Mouse (Mus musculus) MN1 (cell line): ENCODE results near the gene Rapgef4.

Experiments
- DNase-seq: peaks from one replicate; pipeline ENCODE4 v3.0.0-alpha.2; 2016; ENCODE audit warnings: low spot score

Gene Rapgef4

DNA sequence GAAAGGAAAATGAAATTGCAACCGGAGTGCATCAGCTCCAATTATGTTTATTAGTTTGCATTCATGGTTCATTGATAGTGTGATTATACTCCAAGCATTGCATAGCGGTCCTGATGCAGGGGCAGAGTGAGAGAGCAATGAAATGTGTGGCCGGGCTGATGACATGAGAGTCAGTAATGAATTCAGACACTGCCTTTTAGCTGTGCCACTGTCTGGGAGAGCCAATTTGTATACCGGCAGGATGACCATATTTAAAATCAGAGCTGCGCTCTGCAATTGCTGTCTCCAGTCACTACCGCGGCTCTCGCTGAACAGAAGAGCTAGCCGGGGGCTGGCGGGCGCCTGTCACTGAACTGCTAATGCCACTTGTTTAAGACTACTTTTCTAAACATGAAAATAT is 197.5 kb downstream of the Rapgef4 start:
- no peak for DNase-seq

GRCm38 (mm10) chr2:72179600-72180301 is 198.7 kb downstream of the Rapgef4 start:
- no peak for DNase-seq

- no peak for DNase-seq
These were observed 200.4 kb downstream of the Rapgef4 start for GRCm38 (mm10) chr2:72181443-72181842.

GRCm38 (mm10) chr2:72183751-72184150 is 202.7 kb downstream of the Rapgef4 start:
- DNase-seq = no peak

DNA sequence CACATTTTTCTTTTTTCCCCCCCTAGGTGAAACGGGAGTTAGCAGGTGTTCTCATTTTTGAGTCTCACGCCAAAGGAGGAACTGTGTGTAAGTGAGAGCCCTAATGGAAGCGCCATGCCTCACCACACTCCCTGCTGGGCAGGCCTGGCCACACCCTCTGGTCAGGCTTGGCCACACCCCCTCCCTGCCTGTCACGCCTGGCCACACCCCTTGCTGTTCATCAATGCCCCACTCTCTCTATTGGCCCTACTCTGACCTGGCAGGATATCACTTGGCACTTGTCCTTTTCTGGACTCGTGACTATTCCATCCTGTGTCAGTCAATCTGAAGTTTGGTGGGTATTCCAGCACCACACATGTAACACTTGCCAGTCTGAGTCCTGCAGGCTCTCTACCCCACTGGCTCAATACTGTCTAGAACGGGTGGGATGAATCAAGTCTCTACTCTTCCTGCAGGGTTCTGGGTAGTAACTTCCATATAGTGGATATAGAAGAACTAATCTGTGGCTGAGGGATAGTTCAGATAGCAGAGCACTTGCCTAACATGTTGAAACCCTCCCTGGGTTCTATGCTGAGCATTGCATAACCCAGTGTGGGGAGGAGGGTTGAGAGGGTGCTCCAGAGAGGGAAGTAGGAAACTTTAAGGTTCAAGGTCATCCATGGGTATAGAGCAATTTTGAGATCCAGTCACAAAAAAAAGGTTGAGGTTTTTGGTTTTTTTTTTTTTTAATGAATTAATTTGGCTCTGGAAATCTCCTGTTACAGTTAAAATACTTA is 215.3 kb downstream of the Rapgef4 start:
- DNase-seq = no peak

GRCm38 (mm10) chr2:72197026-72197425 is 216.0 kb downstream of the Rapgef4 start:
- no peak for DNase-seq

- DNase-seq = no peak
These were observed 218.4 kb downstream of the Rapgef4 start for GRCm38 (mm10) chr2:72199451-72199850.

DNA sequence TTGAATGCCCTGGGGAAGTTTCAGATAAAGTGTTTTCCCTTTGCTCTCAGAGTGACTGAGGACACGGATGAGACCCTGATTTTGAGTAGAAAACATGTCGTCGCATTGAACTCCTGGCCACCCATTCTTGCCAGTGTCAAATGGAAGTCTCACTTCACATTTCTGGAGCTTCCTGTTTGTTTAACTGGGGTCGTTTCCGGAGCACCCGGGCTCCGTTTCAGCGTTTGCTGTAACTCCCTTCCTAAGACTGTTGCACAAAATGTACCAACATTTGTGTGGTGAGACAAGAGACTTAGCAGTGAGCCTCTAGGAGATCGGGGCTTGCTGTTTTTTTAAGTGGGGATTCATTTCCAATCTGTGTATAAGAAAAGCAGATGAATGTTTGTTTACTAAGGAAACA is 220.5 kb downstream of the Rapgef4 start:
- DNase-seq = no peak

GRCm38 (mm10) chr2:72202252-72202651 is 221.2 kb downstream of the Rapgef4 start:
- no peak for DNase-seq

- no peak for DNase-seq
These were observed 222.6 kb downstream of the Rapgef4 start for GRCm38 (mm10) chr2:72203609-72204008.

DNA sequence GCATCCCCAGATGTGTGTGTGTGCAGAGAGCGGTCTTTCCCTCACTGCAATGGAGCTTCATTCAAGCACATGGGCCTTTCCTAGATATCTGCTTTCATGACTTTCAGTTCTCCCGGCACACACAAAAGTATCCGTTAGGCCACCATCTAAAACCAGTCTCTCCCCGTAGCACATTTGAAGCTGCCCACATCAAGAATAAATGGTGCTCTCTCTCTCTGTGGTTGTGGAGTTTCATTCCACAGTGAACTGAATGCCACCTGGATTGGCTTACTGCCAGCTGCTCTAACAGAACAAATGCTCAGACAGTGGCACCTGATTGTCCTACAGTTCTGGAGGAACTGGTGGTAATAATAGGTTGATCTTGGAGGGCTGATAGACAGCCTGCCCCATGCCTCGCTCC is 224.8 kb downstream of the Rapgef4 start:
- DNase-seq = no peak

DNA sequence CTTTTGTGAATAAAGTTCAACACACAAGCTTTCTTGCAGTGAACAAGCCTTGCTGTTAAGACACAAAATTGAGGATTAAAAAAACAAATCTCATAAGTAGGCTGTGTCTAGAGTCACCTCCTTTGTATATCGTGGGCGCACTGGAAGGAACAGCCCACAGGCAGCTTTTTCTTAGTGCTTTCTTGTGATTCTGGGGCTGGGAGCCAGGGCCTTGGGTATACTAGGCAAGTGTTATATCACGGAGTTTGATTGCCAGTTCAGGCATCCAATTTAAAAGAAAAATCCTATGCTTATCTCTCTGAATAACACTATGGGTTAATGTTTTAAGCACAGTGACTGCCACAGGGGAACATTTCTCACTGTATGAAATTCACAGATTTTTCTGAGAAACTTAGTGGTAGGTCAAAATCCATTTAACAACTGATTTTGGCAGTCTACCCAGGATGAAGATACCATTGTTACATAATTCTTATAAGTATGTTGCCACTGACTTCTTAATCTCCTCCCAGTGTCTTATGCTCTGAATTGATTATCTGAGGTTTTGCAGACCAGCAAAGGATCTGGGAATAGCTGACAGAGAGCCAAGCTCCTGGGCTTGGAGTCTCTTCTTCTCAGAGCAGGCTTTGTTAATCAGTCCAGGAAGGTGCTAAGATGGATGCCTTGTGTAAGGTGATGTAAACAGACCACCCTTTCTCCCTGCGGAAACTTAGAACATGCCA is 225.6 kb downstream of the Rapgef4 start:
- no peak for DNase-seq

DNA sequence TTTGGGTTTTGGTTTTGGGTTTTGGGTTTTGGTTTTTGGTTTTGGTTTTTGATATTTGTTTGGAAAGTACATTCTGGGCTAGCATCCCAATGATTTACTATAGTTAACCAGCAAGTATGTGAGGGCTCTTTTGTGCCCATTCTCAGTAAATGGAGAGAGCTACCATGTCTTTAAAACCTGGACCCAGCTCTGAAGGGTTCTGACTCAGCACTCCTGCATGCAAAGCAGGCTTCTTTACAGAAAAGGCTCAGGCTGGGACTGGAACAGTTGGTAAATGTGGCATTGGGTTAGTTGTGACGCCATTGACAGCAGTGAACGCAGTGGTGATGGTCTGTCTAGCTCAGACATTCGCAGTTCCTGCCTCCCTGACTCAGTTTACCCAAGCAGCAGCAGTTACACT is 236.3 kb downstream of the Rapgef4 start:
- DNase-seq = no peak

- DNase-seq = no peak
These were observed 238.9 kb downstream of the Rapgef4 start for GRCm38 (mm10) chr2:72219921-72220320.

DNA sequence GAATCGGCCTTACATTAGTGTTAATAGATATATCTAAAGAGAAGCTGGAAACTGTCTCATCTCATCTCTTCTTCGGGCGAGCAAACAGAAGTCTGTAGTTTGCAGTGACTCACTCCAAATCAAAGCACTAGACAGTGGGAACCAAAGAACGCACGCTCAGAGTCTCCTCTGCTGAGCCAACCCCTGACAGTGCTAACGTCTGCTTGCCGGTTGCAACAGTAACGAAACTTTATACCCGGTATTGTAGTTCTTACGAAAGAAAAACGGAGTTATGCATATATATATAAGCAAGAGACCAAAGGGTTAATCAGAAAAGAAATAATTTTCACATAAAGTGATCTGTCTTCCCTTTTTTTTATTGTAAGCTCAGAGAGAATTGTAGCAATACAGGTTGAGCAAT is 240.2 kb downstream of the Rapgef4 start:
- DNase-seq = no peak

DNA sequence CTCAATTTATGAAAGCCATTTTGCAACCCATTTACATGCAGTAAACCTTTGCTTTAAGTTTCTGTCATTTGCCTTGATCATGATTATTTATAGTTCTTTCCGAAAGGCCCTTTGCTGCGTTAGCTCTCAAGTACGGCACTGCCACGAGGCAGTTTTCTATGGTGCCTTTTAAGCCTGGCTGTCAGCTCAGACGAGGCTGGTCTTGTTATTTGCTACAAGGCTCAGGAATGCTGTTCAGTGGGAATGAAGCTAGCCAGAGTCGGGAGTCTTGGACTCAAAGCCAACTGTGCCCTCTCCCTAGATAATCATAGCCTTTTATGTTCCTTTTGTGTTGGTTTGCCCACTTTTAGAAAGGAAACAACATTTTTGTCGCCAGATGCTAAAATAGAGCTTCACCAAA is 240.7 kb downstream of the Rapgef4 start:
- DNase-seq = no peak

DNA sequence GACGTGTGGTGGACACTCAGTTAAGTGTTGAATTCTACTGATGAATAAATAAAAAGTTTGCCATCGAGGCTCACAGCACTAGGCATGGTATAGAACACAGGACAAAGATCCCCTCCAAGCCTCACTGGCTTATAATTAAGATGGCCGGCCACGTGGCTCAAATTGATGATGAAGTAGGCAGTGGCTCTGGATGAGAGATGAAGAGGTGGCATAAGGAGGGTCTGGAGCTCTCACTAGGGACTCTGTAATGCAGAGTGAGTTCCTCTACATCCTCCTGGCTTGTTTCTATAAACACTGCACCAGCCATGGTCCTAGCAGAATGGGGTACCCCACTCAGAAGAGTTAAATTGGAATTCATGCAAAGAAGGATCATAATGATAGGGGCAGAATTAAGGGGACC is 241.2 kb downstream of the Rapgef4 start:
- DNase-seq = no peak

DNA sequence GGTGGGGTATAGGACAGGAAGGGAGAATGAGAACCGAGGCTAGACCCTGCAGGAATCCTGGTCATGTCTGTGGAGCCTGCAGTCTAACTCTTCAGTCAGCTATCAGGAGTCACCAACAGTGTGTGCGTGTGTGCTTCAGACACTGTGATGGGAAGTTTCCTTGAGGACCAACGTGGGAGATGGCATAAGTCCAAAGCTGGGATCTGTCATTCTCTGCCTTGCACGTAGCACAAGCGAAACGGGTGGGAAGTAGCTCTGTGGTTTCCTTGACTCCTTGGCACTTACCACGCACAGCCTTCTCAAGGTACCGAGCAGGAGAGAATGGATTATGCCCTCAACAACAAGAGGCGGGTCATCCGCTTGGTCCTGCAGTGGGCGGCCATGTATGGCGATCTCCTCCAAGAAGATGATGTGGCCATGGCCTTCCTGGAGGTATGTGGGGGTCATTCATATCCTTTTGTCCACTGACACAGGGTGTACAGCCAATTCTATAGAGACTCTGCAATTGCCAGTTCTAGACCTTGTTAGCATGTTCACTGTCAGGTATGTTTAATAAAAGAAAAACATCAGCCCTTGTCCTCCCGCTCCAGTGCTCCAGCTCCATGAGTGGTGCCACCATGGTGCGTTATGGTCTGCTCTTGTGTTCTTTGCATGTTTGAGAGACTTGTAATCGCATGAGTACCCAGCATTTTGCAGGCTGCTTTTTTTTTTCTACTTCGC is 241.9 kb downstream of the Rapgef4 start:
- DNase-seq = no peak

DNA sequence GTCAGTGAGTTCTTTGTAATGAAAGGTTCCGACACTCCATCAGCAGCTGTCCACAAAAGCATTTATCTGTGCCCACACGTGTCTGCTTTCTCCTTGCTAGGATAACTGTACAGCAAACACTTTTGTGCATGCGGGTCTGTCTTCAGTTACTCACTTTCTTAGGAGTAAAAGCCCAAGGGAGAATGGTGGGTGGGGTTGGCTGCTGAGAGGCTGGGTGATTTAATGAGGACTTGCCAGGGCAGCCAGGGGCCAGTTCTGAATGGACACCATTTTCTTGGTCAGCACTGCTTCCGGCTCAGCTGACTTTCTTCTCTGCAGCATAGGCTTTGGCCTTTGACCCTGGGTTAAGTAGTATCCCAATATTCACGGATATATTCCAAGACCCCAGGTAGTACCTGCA is 242.4 kb downstream of the Rapgef4 start:
- no peak for DNase-seq

- DNase-seq = no peak
These were observed 245.0 kb downstream of the Rapgef4 start for GRCm38 (mm10) chr2:72226006-72226405.

DNA sequence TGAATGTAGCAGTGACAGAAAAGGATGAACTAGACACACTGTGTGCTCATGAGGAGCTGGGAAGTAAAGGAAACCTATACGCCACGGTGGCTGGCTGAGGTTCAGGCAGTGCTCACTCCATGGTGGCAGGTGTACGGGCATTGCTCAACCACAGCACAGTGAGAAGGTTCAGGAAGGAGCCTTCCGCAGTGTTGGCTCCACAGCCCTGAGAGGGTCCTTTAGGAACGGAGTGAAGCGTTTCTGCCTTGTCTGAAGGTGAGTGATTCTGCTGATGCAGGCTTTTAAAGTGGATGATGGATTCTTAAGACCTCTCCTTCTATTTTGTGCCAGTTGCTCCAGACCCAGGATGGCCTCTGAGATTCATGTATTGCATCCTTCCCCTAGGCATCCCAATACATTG is 246.4 kb downstream of the Rapgef4 start:
- no peak for DNase-seq

GRCm38 (mm10) chr2:72228881-72229280 is 247.8 kb downstream of the Rapgef4 start:
- DNase-seq = no peak
